Mouse (Mus musculus) MEL (cell line): ENCODE measurements around the gene Pou4f2. TPM values are rescaled to one million over a fixed set of nuclear protein-coding genes. Genes with fewer than 3 reads are reported as not detected.

Experiments
- DNase-seq: peaks from one replicate; pipeline ENCODE4 v3.0.0; 2011; ENCODE audit warnings: low read depth, low spot score
- H3K27ac ChIP-seq: 2 replicates; pipeline ENCODE4 v1.5.1; 2012; ENCODE audit warnings: low read depth, mild to moderate bottlenecking, control low read depth, low read length, moderate library complexity; ENCODE audit not compliant: control insufficient read depth
- H3K27me3 ChIP-seq, 2 experiments: fragments of 150-350 bp in 1 of 2; sonication (generic) in 1 of 2; 2 replicates each; pipeline ENCODE4 v1.6.1; 2012; ENCODE audit warnings: low read length in 2 of 2, mild to moderate bottlenecking in 2 of 2, improper control_type of control experiment in 1 of 2, moderate library complexity in 1 of 2; ENCODE audit not compliant: insufficient read depth in 2 of 2, control insufficient read depth in 1 of 2
- H3K36me3 ChIP-seq, 2 experiments: 2 replicates each; pipeline ENCODE4 v1.6.1; 2012 to 2014; ENCODE audit warnings: low read length in 2 of 2, improper control_type of control experiment in 1 of 2, inconsistent platforms in 1 of 2, mild to moderate bottlenecking in 1 of 2; ENCODE audit not compliant: insufficient read depth in 2 of 2, control insufficient read depth in 1 of 2
- H3K4me1 ChIP-seq, 2 experiments: fragments of 150-350 bp in 1 of 2; sonication (generic) in 1 of 2; 2 replicates each; pipeline ENCODE4 v1.6.1; 2012; ENCODE audit warnings: low read length in 2 of 2, improper control_type of control experiment in 1 of 2, mild to moderate bottlenecking in 1 of 2; ENCODE audit not compliant: insufficient read depth in 2 of 2, control insufficient read depth in 1 of 2
- H3K4me3 ChIP-seq, 2 experiments: fragments of 150-350 bp in 1 of 2; sonication (generic) in 1 of 2; 2 replicates each; pipeline ENCODE4 v1.5.1; 2012; ENCODE audit warnings: low read depth in 2 of 2, low read length in 2 of 2, mild to moderate bottlenecking in 2 of 2, moderate library complexity in 2 of 2, control low read depth in 1 of 2, improper control_type of control experiment in 1 of 2; ENCODE audit not compliant: control insufficient read depth in 1 of 2, insufficient read depth in 1 of 2
- H3K79me2 ChIP-seq: 2 replicates; pipeline ENCODE4 v1.6.1; 2012; ENCODE audit warnings: mild to moderate bottlenecking, low read length, moderate library complexity; ENCODE audit not compliant: control insufficient read depth, poor library complexity, insufficient read depth
- H3K9ac ChIP-seq: 2 replicates; pipeline ENCODE4 v1.6.1; 2012; ENCODE audit warnings: low read depth, mild to moderate bottlenecking, control low read depth, low read length, moderate library complexity; ENCODE audit not compliant: control insufficient read depth, poor library complexity, severe bottlenecking
- H3K9me3 ChIP-seq: fragments of 150-350 bp; sonication (generic); replicated peaks from 2 replicates; pipeline ENCODE4 v1.6.1; 2012; ENCODE audit warnings: mild to moderate bottlenecking, low read length, improper control_type of control experiment, moderate library complexity; ENCODE audit not compliant: insufficient read depth
- CHD1 ChIP-seq: IDR thresholded peaks from 2 replicates; pipeline ENCODE4 v1.6.1; 2012; ENCODE audit warnings: low read depth, mild to moderate bottlenecking, inconsistent platforms, low read length, improper control_type of control experiment
- CHD2 ChIP-seq: IDR thresholded peaks from 2 replicates; pipeline ENCODE4 v1.6.1; 2011; ENCODE audit warnings: low read length, improper control_type of control experiment
- CTCF ChIP-seq, 3 experiments: IDR thresholded peaks in 2 of 3; conservative IDR thresholded peaks in 1 of 3; 2 replicates each; pipeline ENCODE4 v1.5.1; 2011 to 2012; ENCODE audit warnings: low read length in 3 of 3, low read depth in 2 of 3, mild to moderate bottlenecking in 2 of 3, improper control_type of control experiment in 1 of 3, inconsistent platforms in 1 of 3, mixed read lengths in 1 of 3, moderate library complexity in 1 of 3; ENCODE audit not compliant: control insufficient read depth in 1 of 3, insufficient read depth in 1 of 3, poor library complexity in 1 of 3, severe bottlenecking in 1 of 3
- E2F4 ChIP-seq: IDR thresholded peaks from 2 replicates; pipeline ENCODE4 v1.6.1; 2011; ENCODE audit warnings: low read depth, low read length, improper control_type of control experiment, borderline replicate concordance
- ELF1 ChIP-seq: IDR thresholded peaks from 2 replicates; pipeline ENCODE4 v1.6.1; 2014; ENCODE audit warnings: low read depth, mild to moderate bottlenecking, inconsistent platforms, low read length, improper control_type of control experiment, moderate library complexity
- ETS1 ChIP-seq: IDR thresholded peaks from 2 replicates; pipeline ENCODE4 v1.6.1; 2012; ENCODE audit warnings: low read depth, mild to moderate bottlenecking, inconsistent platforms, low read length, improper control_type of control experiment, moderate library complexity
- HCFC1 ChIP-seq: IDR thresholded peaks from 2 replicates; pipeline ENCODE4 v1.6.1; 2012; ENCODE audit warnings: low read depth, mild to moderate bottlenecking, inconsistent platforms, low read length, improper control_type of control experiment, moderate library complexity
- MXI1 ChIP-seq: IDR thresholded peaks from 2 replicates; pipeline ENCODE4 v1.6.1; 2011; ENCODE audit warnings: mild to moderate bottlenecking, low read depth, low read length, improper control_type of control experiment
- MYC ChIP-seq: IDR thresholded peaks from 2 replicates; pipeline ENCODE4 v1.6.1; 2011; ENCODE audit warnings: low read depth, mild to moderate bottlenecking, low read length, improper control_type of control experiment, moderate library complexity
- NRF1 ChIP-seq: IDR thresholded peaks from 2 replicates; pipeline ENCODE4 v1.6.1; 2014; ENCODE audit warnings: low read depth, mild to moderate bottlenecking, inconsistent platforms, low read length, improper control_type of control experiment, moderate library complexity; ENCODE audit not compliant: poor library complexity, insufficient read depth, severe bottlenecking
- POLR2AphosphoS2 ChIP-seq: IDR thresholded peaks from 2 replicates; pipeline ENCODE4 v1.6.1; 2011; ENCODE audit warnings: low read length, improper control_type of control experiment
- POLR2AphosphoS5 ChIP-seq: IDR thresholded peaks from 2 replicates; pipeline ENCODE4 v1.6.1; 2012; ENCODE audit warnings: low read depth, borderline replicate concordance, mild to moderate bottlenecking, inconsistent platforms, low read length, moderate library complexity, mixed read lengths
- RAD21 ChIP-seq: IDR thresholded peaks from 2 replicates; pipeline ENCODE4 v1.6.1; 2011; ENCODE audit warnings: mild to moderate bottlenecking, low read depth, low read length, improper control_type of control experiment
- SMC3 ChIP-seq: IDR thresholded peaks from 2 replicates; pipeline ENCODE4 v1.6.1; 2011; ENCODE audit warnings: low read depth, low read length, improper control_type of control experiment
- TAL1 ChIP-seq: IDR thresholded peaks from 2 replicates; pipeline ENCODE4 v1.6.1; 2012; ENCODE audit warnings: mild to moderate bottlenecking, inconsistent platforms, low read length, moderate library complexity, mixed read lengths
- USF1 ChIP-seq: IDR thresholded peaks from 2 replicates; pipeline ENCODE4 v1.6.1; 2014; ENCODE audit warnings: low read depth, mild to moderate bottlenecking, inconsistent platforms, low read length, improper control_type of control experiment, moderate library complexity
- ZKSCAN1 ChIP-seq: IDR thresholded peaks from 2 replicates; pipeline ENCODE4 v1.6.1; 2012; ENCODE audit warnings: low read depth, mild to moderate bottlenecking, inconsistent platforms, low read length, improper control_type of control experiment, moderate library complexity
- polyA plus RNA-seq, 2 experiments: library from polyadenylated mRNA; stranded (reverse) in 1 of 2; unstranded in 1 of 2; fragments of >175 nt in 1 of 2; fragments of >200 nt in 1 of 2; gene quantifications; 2 replicates each; pipeline versions ENCODE4 v1.2.1 to v1.2.4; 2012; ENCODE audit warnings: low replicate concordance in 2 of 2, low read depth in 1 of 2; ENCODE audit not compliant: insufficient read length in 2 of 2, insufficient read depth in 1 of 2, missing spikeins in 1 of 2
- total RNA-seq: library from RNA; depleted of rRNA; stranded (reverse); fragments of 300-350 nt; gene quantifications from 2 replicates; pipeline ENCODE4 v1.2.3, GENCODE M21; 2012

Pou4f2 gene
- total and polyA plus RNA-seq, 3 experiments: not detected

GRCm38 (mm10) chr8:78467889-78468288 is 31.4 kb upstream of the Pou4f2 start:
- H3K27me3 ChIP-seq: no peaks in the 10 kb centered on the region
- no peak overlapping the region for H3K4me3 ChIP-seq
- H3K9me3 ChIP-seq: no peaks in the 10 kb centered on the region
- no peaks in the 10 kb centered on the region for H3K79me2 ChIP-seq
- H3K27ac ChIP-seq: no peak overlapping the region
- TF ChIP-seq E2F4 (no peak), RAD21 (peak; percentile 32), CTCF (IDR thresholded peaks at IDR 0.05 in 2 of 3, conservative IDR thresholded peaks at IDR 0.05 in 1 of 3; ENCODE audit: control insufficient read depth in 1 of 3, insufficient read depth in 1 of 3, low read depth in 2 of 3, low read length in 3 of 3, poor library complexity in 1 of 3, severe bottlenecking in 1 of 3) (peak in 1 of 3 experiments; percentile 40; a peak in 2 of 6 replicates), SMC3 (peak; percentile 35)
- no peak overlapping the region for H3K9ac ChIP-seq
- H3K36me3 ChIP-seq: no peaks in the 10 kb centered on the region
- no peaks in the 10 kb centered on the region for H3K4me1 ChIP-seq
- peak; percentile 30 for DNase-seq

GRCm38 (mm10) chr8:78463941-78464340 is 27.5 kb upstream of the Pou4f2 start:
- H3K9me3 ChIP-seq: no peaks in the 10 kb centered on the region
- no peak overlapping the region for H3K27ac ChIP-seq
- no peaks in the 10 kb centered on the region for H3K27me3 ChIP-seq
- no peak for TF ChIP-seq ZKSCAN1
- no peak for TF ChIP-seq ELF1
- TF ChIP-seq E2F4: no peak
- no peak for TF ChIP-seq ETS1
- no peak for TF ChIP-seq TAL1
- TF ChIP-seq RAD21: no peak
- no peak for TF ChIP-seq NRF1
- no peak for TF ChIP-seq USF1
- TF ChIP-seq HCFC1: no peak
- TF ChIP-seq MXI1: no peak
- no peak for TF ChIP-seq POLR2AphosphoS2
- TF ChIP-seq CHD1: no peak
- TF ChIP-seq POLR2AphosphoS5: no peak
- no peak for TF ChIP-seq CHD2
- TF ChIP-seq MYC: no peak
- no peaks in the 10 kb centered on the region for H3K36me3 ChIP-seq
- no peak overlapping the region for H3K4me3 ChIP-seq
- DNase-seq: no peak
- H3K4me1 ChIP-seq: no peaks in the 10 kb centered on the region
- H3K79me2 ChIP-seq: no peaks in the 10 kb centered on the region
- no peak overlapping the region for H3K9ac ChIP-seq
